Mouse (Mus musculus) CH12.LX (cell line): ENCODE data around the gene Prickle2. TPM values are rescaled to one million over a fixed set of nuclear protein-coding genes. Genes with fewer than 3 reads are reported as not detected.

ENCODE experiments used
- DNase-seq: peaks from one replicate; pipeline ENCODE4 v3.0.0-alpha.2; 2013; ENCODE audit errors: extremely low read depth
- H3K27ac ChIP-seq: 2 replicates; pipeline ENCODE4 v1.5.1; 2012; ENCODE audit warnings: low read depth, mild to moderate bottlenecking, control low read depth, moderate library complexity; ENCODE audit not compliant: insufficient read depth
- H3K27me3 ChIP-seq: replicated peaks from 2 replicates; pipeline ENCODE3; 2012; ENCODE audit warnings: inconsistent platforms
- H3K36me3 ChIP-seq, 2 experiments: replicated peaks in 1 of 2; 2 replicates each; pipeline versions ENCODE3 to v1.6.1; 2012; ENCODE audit warnings: inconsistent platforms in 1 of 2, low read length in 1 of 2, mild to moderate bottlenecking in 1 of 2, mixed read lengths in 1 of 2, moderate library complexity in 1 of 2; ENCODE audit not compliant: control insufficient read depth in 1 of 2, insufficient read depth in 1 of 2
- H3K4me1 ChIP-seq, 2 experiments: 2 replicates each; pipeline ENCODE4 v1.6.1; 2012; ENCODE audit warnings: inconsistent platforms in 1 of 2, moderate library complexity in 1 of 2; ENCODE audit not compliant: insufficient read depth in 2 of 2, control insufficient read depth in 1 of 2
- H3K4me2 ChIP-seq: 2 replicates; pipeline ENCODE4 v1.6.1; 2012; ENCODE audit warnings: low read depth, mild to moderate bottlenecking, control low read depth; ENCODE audit not compliant: poor library complexity, insufficient read depth, severe bottlenecking
- H3K4me3 ChIP-seq, 3 experiments: fragments of 150-350 bp in 1 of 3; sonication (generic) in 1 of 3; replicated peaks in 1 of 3; 2 replicates each; pipeline versions ENCODE3 to v1.5.1; 2011 to 2012; ENCODE audit warnings: low read depth in 2 of 3, low read length in 2 of 3, mild to moderate bottlenecking in 2 of 3, moderate library complexity in 2 of 3, control low read depth in 1 of 3, improper control_type of control experiment in 1 of 3, inconsistent platforms in 1 of 3, mixed read lengths in 1 of 3; ENCODE audit not compliant: poor library complexity in 1 of 3
- H3K79me2 ChIP-seq: replicated peaks from 2 replicates; pipeline ENCODE4 v1.6.1; 2012; ENCODE audit warnings: mild to moderate bottlenecking, moderate library complexity; ENCODE audit not compliant: control insufficient read depth, poor library complexity, insufficient read depth, severe bottlenecking; ENCODE audit errors: extremely low read depth
- H3K9ac ChIP-seq: 2 replicates; pipeline ENCODE4 v1.6.1; 2012; ENCODE audit warnings: low read depth, mild to moderate bottlenecking, control low read depth, moderate library complexity; ENCODE audit not compliant: insufficient read depth
- H3K9me3 ChIP-seq: replicated peaks from 2 replicates; pipeline ENCODE3; 2012; ENCODE audit warnings: low read length, inconsistent platforms, mixed read lengths
- BHLHE40 ChIP-seq: IDR thresholded peaks from 2 replicates; pipeline ENCODE4 v1.6.1; 2011; ENCODE audit warnings: mild to moderate bottlenecking, low read depth, low read length, improper control_type of control experiment
- CHD1 ChIP-seq: IDR thresholded peaks from 2 replicates; pipeline ENCODE4 v1.6.1; 2012; ENCODE audit warnings: low read depth, low read length, improper control_type of control experiment, inconsistent platforms
- CHD2 ChIP-seq: IDR thresholded peaks from 2 replicates; pipeline ENCODE4 v1.6.1; 2011; ENCODE audit warnings: low read length, improper control_type of control experiment
- CTCF ChIP-seq, 2 experiments: IDR thresholded peaks in 1 of 2; conservative IDR thresholded peaks in 1 of 2; 2 replicates each; pipeline ENCODE4 v1.5.1; 2011 to 2012; ENCODE audit warnings: low read depth in 2 of 2, low read length in 2 of 2, improper control_type of control experiment in 1 of 2, inconsistent platforms in 1 of 2, mild to moderate bottlenecking in 1 of 2, moderate library complexity in 1 of 2
- E2F4 ChIP-seq: IDR thresholded peaks from 2 replicates; pipeline ENCODE4 v1.6.1; 2011; ENCODE audit warnings: low read depth, low read length, improper control_type of control experiment; ENCODE audit not compliant: insufficient replicate concordance
- ELF1 ChIP-seq: IDR thresholded peaks from 2 replicates; pipeline ENCODE4 v1.6.1; 2014; ENCODE audit warnings: low read depth, mild to moderate bottlenecking, inconsistent platforms, low read length, improper control_type of control experiment
- EP300 ChIP-seq: IDR thresholded peaks from 2 replicates; pipeline ENCODE4 v1.6.1; 2011; ENCODE audit warnings: low read length, improper control_type of control experiment
- ETS1 ChIP-seq: conservative IDR thresholded peaks from 2 replicates; pipeline ENCODE4 v1.6.1; 2012; ENCODE audit warnings: low read depth, mild to moderate bottlenecking, inconsistent platforms, low read length, improper control_type of control experiment, moderate library complexity
- HCFC1 ChIP-seq: IDR thresholded peaks from 2 replicates; pipeline ENCODE4 v1.6.1; 2012; ENCODE audit warnings: low read depth, mild to moderate bottlenecking, inconsistent platforms, low read length, improper control_type of control experiment
- IRF4 ChIP-seq: IDR thresholded peaks from 2 replicates; pipeline ENCODE4 v1.6.1; 2014; ENCODE audit warnings: low read depth, mild to moderate bottlenecking, inconsistent platforms, low read length, improper control_type of control experiment
- JUND ChIP-seq: conservative IDR thresholded peaks from 2 replicates; pipeline ENCODE4 v1.6.1; 2011; ENCODE audit warnings: low read depth, low read length, improper control_type of control experiment
- KAT2A ChIP-seq: IDR thresholded peaks from 2 replicates; pipeline ENCODE4 v1.6.1; 2012; ENCODE audit warnings: low read length, improper control_type of control experiment, inconsistent platforms; ENCODE audit not compliant: insufficient replicate concordance
- MAFK ChIP-seq: IDR thresholded peaks from 2 replicates; pipeline ENCODE4 v1.6.1; 2011; ENCODE audit warnings: low read length, improper control_type of control experiment; ENCODE audit not compliant: insufficient replicate concordance
- MXI1 ChIP-seq: IDR thresholded peaks from 2 replicates; pipeline ENCODE4 v1.6.1; 2011; ENCODE audit warnings: mild to moderate bottlenecking, low read depth, low read length, improper control_type of control experiment
- MYC ChIP-seq: IDR thresholded peaks from 2 replicates; pipeline ENCODE4 v1.6.1; 2011; ENCODE audit warnings: low read depth, mild to moderate bottlenecking, improper control_type of control experiment, low read length
- NELFE ChIP-seq: IDR thresholded peaks from 2 replicates; pipeline ENCODE4 v1.6.1; 2011; ENCODE audit warnings: low read depth, low read length, improper control_type of control experiment
- NRF1 ChIP-seq: IDR thresholded peaks from 2 replicates; pipeline ENCODE4 v1.6.1; 2014; ENCODE audit warnings: low read depth, mild to moderate bottlenecking, inconsistent platforms, low read length, improper control_type of control experiment, moderate library complexity
- PAX5 ChIP-seq: IDR thresholded peaks from 2 replicates; pipeline ENCODE4 v1.6.1; 2012; ENCODE audit warnings: low read length, inconsistent platforms, mixed read lengths
- POLR2A ChIP-seq: IDR thresholded peaks from 2 replicates; pipeline ENCODE4 v1.6.1; 2011; ENCODE audit warnings: low read depth, mild to moderate bottlenecking, improper control_type of control experiment, low read length
- POLR2AphosphoS2 ChIP-seq: IDR thresholded peaks from 2 replicates; pipeline ENCODE4 v1.6.1; 2011; ENCODE audit warnings: low read depth, low read length, improper control_type of control experiment
- RAD21 ChIP-seq: IDR thresholded peaks from 2 replicates; pipeline ENCODE4 v1.6.1; 2011; ENCODE audit warnings: low read depth, mild to moderate bottlenecking, low read length, improper control_type of control experiment, moderate library complexity
- RCOR1 ChIP-seq: conservative IDR thresholded peaks from 2 replicates; pipeline ENCODE4 v1.6.1; 2012; ENCODE audit warnings: low read depth, mild to moderate bottlenecking, inconsistent platforms, low read length, improper control_type of control experiment
- SMC3 ChIP-seq: IDR thresholded peaks from 2 replicates; pipeline ENCODE4 v1.6.1; 2011; ENCODE audit warnings: low read depth, low read length, improper control_type of control experiment
- TCF12 ChIP-seq: IDR thresholded peaks from 2 replicates; pipeline ENCODE4 v1.6.1; 2014; ENCODE audit warnings: low read depth, mild to moderate bottlenecking, inconsistent platforms, low read length, improper control_type of control experiment
- USF1 ChIP-seq: IDR thresholded peaks from 2 replicates; pipeline ENCODE4 v1.6.1; 2014; ENCODE audit warnings: low read depth, mild to moderate bottlenecking, inconsistent platforms, low read length, improper control_type of control experiment
- USF2 ChIP-seq: conservative IDR thresholded peaks from 2 replicates; pipeline ENCODE4 v1.6.1; 2011; ENCODE audit warnings: low read depth, low read length, improper control_type of control experiment
- ZKSCAN1 ChIP-seq: IDR thresholded peaks from 2 replicates; pipeline ENCODE4 v1.6.1; 2012; ENCODE audit warnings: low read depth, inconsistent platforms, low read length, improper control_type of control experiment, borderline replicate concordance
- ZNF384 ChIP-seq: IDR thresholded peaks from 2 replicates; pipeline ENCODE4 v1.6.1; 2012; ENCODE audit warnings: low read depth, low read length, improper control_type of control experiment, inconsistent platforms
- dilution Hi-C: fragments of 300-500 bp; cut with MboI; formaldehyde crosslinking; loops from 2 replicates; pipeline ENCODE4 v1.14.3; 2020; ENCODE audit warnings: low sequenced_read_pairs; ENCODE audit not compliant: extremely low pct_unique_long_range_greater_than_20kb, extremely low pct_ligation_motif_present
- in situ Hi-C: fragments of 300-500 bp; cut with MboI; formaldehyde crosslinking; loops from 3 replicates; pipeline ENCODE4 v1.14.3; 2019; ENCODE audit warnings: low sequenced_read_pairs, low pct_ligation_motif_present, low pct_unique_long_range_greater_than_20kb, mixed read lengths
- polyA plus RNA-seq: library from polyadenylated mRNA; unstranded; fragments of >175 nt; gene quantifications from 2 replicates; pipeline ENCODE4 v1.2.1, GENCODE M21; 2012; ENCODE audit warnings: low read depth; ENCODE audit not compliant: insufficient read length
- total RNA-seq, 2 experiments: library from RNA; depleted of rRNA; stranded (reverse); fragments of 300-350 nt in 1 of 2; fragments of >200 nt in 1 of 2; gene quantifications; 2 replicates each; pipeline ENCODE4 v1.2.3; 2012 to 2014

The Prickle2 gene
- total and polyA plus RNA-seq, 3 experiments = not detected

- H3K4me1 ChIP-seq = no peaks in the 10 kb centered on the region
- H3K9me3 ChIP-seq = peaks cover 59% of the 10 kb centered on the region
- no peaks in the 10 kb centered on the region for H3K36me3 ChIP-seq
- no peaks in the 10 kb centered on the region for H3K79me2 ChIP-seq
- H3K4me3 ChIP-seq = no peak overlapping the region
- TF ChIP-seq CHD2 = no peak
- no peak for TF ChIP-seq JUND
- no peak for TF ChIP-seq MYC
- TF ChIP-seq HCFC1 = no peak
- no peak for TF ChIP-seq NELFE
- TF ChIP-seq NRF1 = no peak
- no peak for TF ChIP-seq E2F4
- TF ChIP-seq USF1 = no peak
- no peak for TF ChIP-seq POLR2A
- no peak for TF ChIP-seq ETS1
- no peak for TF ChIP-seq RAD21
- TF ChIP-seq ELF1 = no peak
- TF ChIP-seq IRF4 = no peak
- TF ChIP-seq CHD1 = no peak
- no peak for TF ChIP-seq BHLHE40
- in situ Hi-C loops = no loop called here
- no peak overlapping the region for H3K4me2 ChIP-seq
- no peak for DNase-seq
- no peak overlapping the region for H3K9ac ChIP-seq
- dilution Hi-C loops = no loop called here
- no peaks in the 10 kb centered on the region for H3K27me3 ChIP-seq
- H3K27ac ChIP-seq = no peak overlapping the region
These were observed 331.1 kb downstream of the Prickle2 start for GRCm38 (mm10) chr6:92374826-92375225.

DNA sequence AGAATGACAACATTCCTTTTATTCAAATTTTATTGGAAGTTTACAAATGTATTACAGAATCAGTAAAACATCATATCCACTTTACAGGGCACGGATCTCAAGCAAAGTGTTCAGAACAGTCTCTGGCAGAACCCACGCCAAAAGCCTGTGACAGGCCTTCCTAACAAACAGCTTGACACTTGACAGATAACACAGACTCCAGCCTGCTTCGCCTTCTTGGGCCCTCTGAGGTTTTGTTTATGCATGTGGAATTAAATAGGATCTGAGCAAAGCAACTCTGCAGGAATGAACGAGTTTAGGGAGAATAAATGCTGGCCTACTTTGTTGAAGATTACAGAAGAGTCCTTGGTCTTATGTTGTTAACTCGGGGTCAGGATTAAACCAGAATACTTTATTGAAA lies 335.1 kb downstream of the Prickle2 start:
- H3K9ac ChIP-seq = no peak overlapping the region
- no peaks in the 10 kb centered on the region for H3K79me2 ChIP-seq
- no peak overlapping the region for H3K27ac ChIP-seq
- H3K36me3 ChIP-seq = no peaks in the 10 kb centered on the region
- no peak overlapping the region for H3K4me3 ChIP-seq
- H3K4me1 ChIP-seq = no peaks in the 10 kb centered on the region
- dilution Hi-C loops = no loop called here
- TF ChIP-seq PAX5 (no peak), USF2 (no peak), TCF12 (no peak), SMC3 (no peak), NELFE (no peak), CHD1 (no peak), CTCF (conservative IDR thresholded peaks at IDR 0.05 in 1 of 2, IDR thresholded peaks at IDR 0.05 in 1 of 2; ENCODE audit: low read depth in 2 of 2, low read length in 2 of 2) (no peak), KAT2A (no peak), IRF4 (no peak), ZNF384 (no peak), RCOR1 (no peak), POLR2A (no peak), ZKSCAN1 (no peak), EP300 (no peak), MAFK (no peak), CHD2 (no peak), JUND (no peak), ELF1 (no peak), POLR2AphosphoS2 (no peak), MXI1 (no peak)
- H3K9me3 ChIP-seq = peaks cover 44% of the 10 kb centered on the region
- in situ Hi-C loops = no loop called here
- no peak overlapping the region for H3K4me2 ChIP-seq
- DNase-seq = no peak
- H3K27me3 ChIP-seq = no peaks in the 10 kb centered on the region
